Mouse (Mus musculus) cerebellum, adult (tissue): ENCODE measurements around the gene Crk.

ENCODE experiments used
- ATAC-seq: cut with Nextera tagmentation; 2 replicates; pipeline ENCODE4 v1.9.2; 2017; ENCODE audit warnings: mild to moderate bottlenecking, moderate library complexity, mixed read lengths; ENCODE audit not compliant: insufficient number of reproducible peaks, low FRiP score, low TSS enrichment

The Crk gene

DNA sequence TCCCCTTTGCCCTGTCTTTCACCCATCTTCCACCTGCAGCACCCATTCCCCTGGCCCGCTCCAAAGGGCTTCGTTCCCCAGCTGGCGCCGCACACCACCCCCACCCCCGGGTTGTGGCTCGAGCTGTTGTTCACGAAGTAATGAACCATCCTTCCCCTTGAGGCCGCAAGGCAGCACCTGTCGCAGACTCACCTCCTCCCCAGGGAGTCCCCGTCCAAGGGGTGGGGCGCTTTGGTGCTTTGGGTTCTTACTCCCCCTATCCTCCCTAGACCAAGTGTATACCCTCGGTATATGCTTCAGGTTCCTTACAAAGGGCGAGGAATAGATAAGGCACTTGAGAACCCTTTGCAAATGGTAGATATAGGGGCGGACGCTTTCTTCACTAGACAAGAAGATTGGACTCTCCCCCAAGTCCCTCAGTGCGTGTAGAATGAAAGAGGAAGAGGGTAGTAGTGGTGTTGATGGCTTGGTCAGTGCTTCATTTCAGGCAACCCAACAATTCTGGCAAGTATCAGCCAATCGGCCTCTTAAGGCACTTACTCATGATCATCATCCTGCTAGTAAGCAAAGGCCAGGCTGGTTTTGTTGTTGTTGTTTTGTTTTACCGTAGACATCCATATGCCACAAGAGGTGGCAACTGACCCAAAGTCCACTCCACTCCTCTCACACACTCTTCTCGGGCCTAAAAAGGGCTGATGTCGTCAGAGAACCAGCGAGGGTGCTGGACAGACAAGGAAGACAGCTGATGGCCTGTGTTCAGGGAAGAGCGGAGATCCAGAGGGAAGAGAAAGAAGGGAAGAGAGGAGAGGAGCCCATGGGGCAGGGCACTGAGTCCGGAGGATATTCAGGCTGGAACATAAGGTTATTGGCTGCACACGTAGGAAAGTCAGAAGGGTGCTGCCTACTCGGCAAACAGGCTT, 24.3 kb upstream of the Crk start:
- no peak for ATAC-seq

DNA sequence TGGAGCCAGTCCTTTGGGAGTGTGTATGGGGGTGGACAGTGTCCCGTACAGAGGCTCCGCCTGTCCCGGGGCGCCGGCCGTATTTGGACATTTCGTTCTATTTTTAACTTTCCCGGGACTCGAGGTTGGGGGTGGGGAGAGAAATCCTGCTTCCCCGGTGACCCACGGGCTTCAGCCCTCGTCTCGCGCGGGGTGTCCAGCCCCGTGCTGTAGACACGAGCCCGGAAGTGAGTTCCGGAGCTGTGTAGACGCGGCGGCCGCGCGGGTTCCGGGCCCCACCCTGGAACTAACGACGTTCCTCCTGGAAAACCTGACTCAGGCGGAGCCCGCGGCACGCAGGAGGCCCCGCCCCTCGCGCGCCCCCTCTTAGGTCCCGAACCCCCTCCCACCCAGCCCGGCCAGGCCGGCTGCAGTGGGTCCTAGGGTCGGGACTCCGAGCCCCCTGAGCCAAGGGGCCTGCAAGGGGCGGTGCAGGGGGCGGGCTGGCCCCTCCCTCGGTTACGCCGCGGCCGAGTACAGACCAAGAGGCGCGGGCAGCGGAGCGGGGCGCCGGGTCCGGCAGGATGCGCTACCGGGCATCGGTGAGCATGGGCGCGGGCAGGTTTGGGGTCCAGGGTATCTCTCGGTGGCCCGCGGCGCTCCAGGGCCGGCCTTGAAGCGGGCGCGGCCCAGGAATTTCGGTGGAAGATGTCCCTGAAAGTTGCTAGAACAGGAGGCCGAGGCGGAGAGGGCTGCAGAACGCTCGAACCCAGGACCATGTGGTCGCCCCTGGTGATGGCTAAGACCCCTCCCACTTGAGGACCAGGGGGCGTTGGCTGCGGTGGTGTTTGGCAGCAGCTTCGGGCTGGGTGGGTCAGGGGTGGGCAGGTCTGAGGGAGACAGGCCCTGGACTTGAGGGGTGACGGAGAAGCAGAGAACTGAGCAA, 23.2 kb upstream of the Crk start:
- no peak for ATAC-seq

DNA sequence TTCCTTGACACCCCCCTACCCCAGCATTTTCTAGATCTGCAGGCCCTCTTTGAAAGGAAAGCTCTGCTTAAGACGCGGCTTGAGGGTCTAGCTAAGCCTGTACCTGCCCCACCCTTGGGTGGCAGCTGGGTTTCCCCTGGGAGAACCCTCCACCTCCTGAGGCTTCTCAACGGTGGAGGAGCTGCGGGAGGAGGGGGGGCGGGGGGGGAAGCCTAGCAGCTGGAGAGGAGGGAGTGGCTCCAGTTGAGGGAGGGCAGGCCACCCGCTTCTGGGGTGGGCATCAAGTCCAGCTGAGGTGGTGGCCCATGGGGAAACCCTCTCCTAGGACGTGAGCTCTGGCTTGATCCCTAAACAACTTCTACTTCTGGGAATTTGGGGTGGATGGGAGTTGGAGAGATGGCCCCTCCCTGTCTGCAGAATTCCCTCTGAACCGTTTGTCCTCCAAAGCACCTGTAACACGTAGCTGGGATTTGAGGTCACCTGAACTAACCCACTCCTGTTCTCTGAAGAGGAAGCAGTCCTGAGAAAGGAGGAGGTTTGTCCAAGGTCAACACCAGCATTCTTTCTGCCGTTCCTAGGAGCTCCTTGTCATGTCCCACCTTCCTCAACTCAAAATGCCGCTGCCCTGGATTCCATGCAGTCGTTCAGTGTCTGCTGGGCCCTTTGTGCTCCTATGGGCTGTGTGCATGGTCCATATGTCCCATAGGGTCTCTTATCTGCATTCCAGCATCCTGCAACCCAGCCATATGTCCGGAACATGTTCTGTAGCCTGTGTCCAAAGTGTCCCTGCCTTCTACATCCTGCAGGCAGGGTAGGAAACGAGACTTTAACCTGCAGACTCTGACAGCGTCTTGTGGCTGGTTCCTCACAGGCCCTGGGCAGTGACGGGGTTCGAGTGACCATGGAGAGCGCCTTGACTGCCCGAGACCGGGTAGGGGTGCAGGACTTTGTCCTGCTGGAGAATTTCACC, 22.2 kb upstream of the Crk start:
- no peak for ATAC-seq

DNA sequence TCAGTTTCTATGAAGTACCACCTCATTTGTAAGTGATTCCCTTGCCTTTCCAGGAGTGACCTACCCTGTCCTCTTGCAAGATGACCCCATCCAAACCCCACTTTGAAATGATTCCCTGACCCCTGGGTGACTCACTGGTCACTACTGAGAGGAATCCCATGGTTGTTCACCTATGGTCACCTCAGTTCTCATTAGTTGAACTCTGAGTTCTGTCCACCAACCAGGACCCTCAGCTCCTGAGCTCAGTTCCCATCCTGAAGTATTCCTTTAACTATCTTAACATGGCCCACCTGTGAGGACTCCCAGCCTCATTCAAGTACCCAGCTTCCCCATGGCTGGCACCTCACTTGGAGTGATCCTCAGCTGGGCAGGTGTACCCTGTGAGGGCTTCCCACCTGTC, 21.2 kb upstream of the Crk start:
- ATAC-seq, result no peak

DNA sequence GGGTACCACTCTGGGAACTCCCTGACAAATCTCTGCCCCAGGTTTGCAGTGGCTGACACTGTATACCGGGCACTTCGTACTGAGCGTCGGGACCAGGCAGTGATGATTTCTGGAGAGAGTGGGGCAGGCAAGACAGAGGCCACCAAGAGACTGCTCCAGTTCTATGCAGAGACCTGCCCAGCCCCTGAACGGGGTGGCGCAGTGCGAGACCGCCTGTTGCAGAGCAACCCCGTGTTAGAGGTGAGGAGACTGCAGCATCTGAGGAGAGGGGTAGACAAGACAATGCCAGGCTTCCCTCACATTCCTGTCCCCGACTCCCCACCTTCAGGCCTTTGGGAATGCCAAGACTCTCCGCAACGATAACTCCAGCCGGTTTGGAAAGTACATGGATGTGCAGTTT, 20.7 kb upstream of the Crk start:
- ATAC-seq, result no peak

DNA sequence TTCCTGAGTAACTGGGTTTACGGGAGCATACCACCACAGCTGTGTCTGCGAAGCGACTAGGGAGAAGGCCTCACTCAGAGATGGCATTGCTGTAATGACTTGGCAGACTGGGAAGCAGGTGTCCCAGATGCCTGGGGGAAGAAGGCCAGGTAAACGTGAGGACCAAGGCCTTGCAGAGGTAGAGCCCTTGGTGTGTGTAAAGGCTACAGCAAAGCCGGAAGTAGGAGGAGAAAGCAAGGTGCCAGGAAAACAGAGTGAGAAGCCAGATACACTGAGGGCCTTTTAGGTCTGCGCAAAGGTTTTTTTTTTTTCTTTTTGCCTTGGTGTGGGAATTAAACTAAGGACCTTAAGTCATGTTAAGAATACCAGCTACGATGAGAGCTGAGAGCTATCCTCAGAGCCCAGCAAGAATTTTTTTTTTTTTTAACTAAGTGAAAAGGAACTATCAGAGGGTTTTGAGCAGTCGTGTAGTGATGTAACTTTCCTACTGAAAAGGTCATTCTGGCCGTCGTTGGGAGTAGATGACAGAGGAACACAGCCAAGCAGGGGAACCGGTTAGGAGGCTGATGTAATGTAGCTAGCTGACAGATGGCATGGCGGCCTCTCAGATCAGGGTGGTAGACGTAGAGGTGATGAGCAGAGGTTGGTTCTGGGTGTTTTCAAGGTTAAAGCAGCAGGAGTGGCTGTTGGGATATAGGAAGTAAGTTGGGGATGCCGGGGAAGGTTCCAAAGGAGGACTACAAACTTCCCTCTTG, 19.9 kb upstream of the Crk start:
- no peak for ATAC-seq

DNA sequence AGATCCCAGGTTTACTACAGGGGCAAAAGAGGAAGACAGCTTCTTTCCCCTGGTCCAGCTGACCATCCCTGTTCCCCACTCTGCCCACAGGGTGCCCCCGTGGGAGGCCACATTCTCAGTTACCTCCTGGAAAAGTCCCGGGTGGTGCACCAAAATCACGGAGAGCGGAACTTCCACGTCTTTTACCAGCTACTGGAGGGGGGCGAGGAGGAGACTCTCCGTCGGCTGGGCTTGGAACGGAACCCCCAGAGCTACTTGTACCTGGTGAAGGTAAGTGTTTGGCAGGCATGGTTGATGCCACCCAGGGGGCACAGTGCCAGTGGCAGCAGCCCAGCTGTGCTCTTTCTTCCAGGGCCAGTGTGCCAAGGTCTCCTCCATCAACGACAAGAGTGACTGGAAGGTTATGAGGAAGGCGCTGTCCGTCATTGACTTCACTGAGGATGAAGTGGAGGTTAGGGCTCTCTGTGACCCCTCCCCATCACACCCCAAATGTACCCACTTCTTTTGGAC, 18.9 kb upstream of the Crk start:
- no peak for ATAC-seq

DNA sequence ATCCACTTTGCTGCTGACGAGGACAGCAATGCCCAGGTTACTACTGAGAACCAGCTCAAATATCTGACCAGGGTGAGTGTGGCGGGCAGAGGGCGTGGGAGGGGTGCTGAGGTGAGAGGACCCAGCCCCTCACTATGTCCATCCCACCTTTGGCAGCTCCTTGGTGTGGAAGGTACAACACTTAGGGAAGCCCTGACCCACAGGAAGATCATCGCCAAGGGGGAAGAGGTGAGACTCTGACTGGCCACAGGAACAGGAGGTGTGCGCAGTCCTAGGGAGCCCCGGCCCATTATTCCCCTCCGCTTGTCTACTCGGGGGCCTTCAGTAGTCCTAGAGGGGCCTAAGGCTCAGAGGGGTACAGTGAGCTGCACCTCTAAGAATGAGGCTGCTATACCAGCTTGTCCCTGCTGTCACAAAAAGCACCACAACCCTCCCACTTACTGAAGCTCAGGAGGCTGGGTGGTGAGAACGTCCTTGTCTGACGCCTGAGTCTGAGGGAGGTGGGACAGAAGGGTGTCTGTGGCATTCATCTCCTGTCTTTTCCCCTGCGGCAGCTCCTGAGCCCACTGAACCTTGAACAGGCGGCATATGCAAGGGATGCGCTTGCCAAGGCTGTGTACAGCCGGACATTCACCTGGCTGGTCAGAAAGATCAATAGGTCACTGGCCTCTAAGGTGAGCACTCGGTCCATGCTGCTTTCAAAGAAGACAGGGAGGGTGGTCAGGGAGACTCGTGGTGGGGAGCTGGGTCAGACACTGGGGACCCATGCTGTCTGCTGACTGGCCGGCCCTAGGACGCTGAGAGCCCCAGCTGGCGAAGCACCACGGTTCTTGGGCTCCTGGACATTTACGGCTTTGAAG, 17.9 kb upstream of the Crk start:
- no peak for ATAC-seq

DNA sequence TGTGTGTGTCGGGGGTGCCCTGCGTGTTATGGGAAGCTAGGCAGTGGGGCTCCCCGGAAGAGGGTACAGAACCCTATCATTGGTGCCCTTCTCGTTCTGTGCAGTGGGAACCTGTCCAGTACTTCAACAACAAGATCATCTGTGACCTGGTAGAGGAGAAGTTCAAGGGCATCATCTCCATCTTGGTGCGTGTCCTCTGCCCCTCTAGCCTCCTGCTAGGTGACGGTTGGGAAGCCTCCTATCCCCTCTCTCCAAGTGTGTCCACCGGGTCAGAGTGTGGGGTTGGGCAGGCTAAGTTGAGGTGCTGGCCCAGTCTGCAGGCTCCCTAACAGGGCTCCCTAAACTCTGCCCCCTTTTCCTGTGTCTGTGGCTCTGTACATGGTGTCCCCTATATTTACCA, 16.9 kb upstream of the Crk start:
- no peak for ATAC-seq

DNA sequence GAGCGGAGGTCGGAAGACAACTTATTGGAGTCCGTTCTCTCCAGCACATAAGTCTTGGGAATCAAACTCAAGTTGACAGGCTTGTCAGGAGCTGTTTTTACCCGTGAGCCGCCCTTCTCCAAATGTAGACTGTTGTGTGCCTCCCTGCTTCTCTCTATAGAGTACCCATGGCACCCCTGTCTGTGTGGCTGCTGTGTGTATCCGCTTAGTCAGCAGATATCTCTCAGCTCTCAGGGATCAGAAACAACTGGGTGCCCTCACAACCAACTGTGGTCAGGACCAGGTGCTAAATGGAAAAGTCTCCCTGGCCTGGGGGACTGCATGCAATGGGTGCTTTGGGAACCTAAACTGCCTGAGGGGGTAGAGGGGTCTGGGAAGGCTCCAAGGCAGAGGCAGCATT, 12.8 kb upstream of the Crk start:
- no peak for ATAC-seq

DNA sequence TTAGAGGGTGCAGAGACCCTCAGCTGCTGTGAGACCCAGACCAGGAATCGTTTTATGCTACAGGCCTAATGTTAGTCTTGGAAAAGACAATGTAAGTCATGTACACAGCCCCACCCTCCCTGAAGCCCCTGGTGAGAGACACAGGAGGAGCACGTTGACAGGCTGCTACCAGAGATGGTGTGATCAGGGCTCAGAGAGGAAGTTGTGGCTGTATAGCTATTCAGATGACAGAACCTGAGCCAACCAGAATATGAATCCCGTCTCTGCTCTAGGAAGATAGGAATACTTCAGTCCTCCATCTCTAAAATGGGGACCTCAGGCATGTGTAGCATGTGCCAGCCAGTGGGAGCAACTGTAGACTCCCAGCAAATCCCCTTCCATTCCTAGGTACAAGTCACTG, 10.4 kb upstream of the Crk start:
- ATAC-seq, result no peak

DNA sequence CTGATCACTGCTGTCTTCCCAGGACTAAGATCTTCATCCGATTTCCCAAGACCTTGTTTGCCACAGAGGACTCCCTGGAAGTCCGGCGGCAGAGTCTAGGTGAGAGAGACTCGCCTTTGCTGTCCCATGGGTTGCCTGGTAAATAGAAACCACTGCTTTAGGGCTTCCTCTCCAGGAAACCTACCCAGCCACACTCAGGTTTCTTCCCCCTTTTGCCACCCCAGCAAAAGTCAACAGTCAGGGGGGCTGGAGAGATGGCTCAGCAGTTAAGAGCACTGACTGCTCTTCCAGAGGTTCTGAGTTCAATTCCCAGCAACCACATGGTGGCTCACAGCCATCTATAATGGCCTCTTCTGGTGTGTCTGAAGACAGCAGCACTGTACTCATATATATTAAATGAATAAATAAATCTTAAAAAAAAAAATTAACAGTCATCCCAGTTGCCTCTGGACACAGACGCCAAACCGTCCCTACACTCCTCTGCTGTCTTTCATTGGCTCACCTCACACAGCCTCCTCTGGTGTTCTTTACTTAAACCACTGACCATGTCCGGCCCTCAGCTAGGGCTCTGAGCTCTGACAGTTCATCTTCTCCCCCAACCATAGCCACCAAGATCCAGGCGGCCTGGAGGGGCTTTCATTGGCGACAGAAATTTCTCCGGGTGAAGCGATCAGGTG, 9.7 kb upstream of the Crk start:
- ATAC-seq, result no peak

DNA sequence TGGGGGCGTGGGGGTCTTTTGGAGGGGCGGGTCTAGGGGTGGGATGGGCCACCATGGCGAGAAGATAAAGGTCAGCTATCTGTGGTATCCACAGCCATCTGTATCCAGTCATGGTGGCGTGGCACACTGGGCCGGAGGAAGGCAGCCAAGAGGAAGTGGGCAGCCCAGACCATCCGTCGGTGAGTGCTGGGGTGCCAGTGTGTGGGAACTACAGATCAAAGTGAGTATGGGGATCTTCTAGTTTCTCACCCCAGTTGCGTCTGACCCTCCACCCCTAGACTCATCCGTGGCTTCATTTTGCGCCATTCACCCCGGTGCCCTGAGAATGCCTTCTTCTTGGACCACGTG, 9.2 kb upstream of the Crk start:
- ATAC-seq, result no peak

DNA sequence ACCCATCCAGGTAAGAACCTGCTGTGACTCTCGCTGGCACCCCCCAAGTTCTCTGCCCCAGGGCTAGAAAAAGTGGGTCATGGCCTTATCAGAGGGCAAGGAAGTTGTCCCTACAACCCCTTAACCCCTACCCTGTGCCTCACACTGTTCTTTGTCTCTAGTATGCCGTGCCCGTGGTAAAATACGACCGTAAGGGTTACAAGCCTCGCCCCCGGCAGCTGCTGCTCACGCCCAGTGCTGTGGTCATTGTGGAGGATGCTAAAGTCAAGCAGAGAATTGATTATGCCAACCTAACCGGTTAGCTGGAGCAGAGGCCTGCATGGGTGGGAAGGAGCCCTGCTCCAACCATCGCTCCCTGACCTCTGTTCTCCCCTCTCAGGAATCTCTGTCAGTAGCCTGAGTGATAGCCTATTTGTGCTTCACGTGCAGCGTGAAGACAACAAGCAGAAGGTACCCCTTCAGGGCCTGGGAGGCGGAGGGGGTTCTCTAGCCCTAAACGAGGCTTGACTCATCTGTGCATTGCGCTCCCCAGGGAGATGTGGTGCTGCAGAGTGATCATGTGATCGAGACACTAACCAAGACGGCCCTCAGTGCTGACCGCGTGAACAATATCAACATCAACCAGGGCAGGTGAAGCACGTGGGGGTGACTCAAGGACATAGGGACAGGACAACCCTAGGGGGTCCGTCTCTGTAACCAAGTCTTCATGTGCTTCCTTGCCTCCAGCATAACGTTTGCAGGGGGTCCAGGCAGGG, 7.5 kb upstream of the Crk start:
- no peak for ATAC-seq

DNA sequence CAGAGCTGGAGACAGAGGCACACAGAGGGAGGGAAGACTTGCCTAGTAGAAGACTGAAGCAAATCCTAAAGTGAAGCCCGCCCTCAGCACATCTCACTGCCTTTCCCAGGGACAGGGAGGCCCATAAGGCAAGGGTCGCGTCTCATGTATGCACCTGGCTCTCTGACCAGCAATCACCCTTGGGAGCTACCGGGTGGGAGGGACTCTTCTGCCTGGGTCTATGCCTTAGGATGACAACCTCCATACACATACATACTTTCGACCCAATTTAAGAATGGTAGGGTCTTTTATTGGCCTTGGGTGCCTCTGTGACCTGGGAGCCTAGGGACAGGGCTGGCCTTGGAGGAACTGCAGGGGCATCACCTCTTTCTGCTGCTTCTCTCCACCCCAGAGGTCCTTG, 5.6 kb upstream of the Crk start:
- no peak for ATAC-seq

DNA sequence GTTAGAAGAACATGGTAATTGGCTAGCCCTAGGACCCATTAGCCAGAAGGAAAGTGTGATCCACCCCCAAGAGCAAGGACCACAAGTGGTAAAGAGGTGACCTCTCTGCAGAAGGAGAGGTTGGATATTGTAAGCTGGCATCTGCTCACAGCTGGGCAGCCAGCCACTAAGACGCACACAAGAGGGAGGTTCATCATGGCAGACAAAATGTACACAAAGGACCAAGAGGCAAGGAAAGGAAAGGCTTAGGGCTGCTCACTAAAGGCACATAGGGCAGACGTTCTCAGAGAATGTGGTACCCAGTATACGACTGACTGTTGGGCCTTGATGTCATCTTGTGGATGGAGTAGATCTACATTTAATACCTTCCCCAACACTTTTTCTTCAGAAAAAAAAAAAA, 4.2 kb upstream of the Crk start:
- no peak for ATAC-seq
